Mouse (Mus musculus) adrenal gland, postnatal 14 days (tissue): Measurements from ENCODE around the gene Gm20388. TPM values are rescaled to one million over a fixed set of nuclear protein-coding genes. Genes with fewer than 3 reads are reported as not detected.

Source experiments
- DNase-seq: peaks from one replicate; pipeline ENCODE4 v3.0.0; 2021; ENCODE audit warnings: mixed read lengths
- total RNA-seq: library from RNA; stranded (reverse); gene quantifications from 2 replicates; pipeline ENCODE4 v1.2.3, GENCODE M21; 2021

Gene Gm20388
- total RNA-seq, 1 experiment from 2014 or later: 17.6 TPM

DNA sequence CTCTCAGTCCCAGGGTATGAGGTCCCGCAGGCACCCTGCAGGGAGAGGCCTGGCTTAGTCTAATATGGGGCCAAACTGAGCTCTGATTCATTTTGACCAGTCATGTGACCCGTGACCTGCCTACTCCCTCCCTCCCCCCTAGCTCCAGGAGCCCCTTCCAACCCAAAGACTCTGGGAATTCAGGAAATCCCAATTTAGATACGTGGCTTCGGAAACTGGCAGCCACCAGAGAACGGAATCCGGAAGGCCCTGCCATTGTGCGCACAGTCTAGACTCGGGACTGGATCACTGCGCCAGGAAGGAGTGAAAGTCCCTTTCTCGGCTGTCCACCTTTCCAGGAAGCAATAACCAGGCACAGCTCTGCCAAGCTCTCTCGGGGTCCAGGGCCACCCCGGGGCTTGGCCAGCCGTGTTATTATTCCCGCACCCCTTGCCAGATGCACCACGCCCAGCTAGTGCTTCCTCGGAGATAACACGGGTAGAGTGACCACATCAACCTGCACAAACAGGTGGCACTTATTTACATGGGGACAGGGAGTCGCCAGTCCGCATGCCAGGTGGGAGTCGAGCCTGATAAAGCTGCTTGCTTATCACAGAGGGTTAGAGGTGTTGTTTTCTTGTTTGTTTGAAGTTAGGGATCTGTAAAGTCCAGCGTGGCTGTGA lies 1352.2 kb downstream of the Gm20388 start:
- peak; percentile 62 for DNase-seq

DNA sequence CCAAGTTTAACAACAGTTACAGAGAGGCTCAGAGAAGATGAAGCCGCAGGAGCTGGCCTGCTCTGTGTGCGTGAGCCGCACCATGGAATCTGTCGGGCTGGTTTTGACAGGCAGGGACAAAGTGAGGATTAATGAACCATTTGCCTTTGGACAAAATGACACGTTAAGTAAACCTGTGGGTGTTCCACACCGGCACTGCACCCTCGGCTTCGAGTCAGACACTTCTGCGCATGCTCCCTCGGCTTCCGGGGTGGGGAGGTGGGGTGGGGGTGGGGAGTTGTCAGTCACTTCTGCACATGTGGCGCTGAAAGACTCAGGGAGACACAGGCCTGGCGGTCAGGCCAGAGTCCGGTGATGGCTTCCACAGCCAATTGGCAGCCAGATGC lies 1352.7 kb downstream of the Gm20388 start:
- DNase-seq: no peak

GRCm38 (mm10) chr8:121264260-121264659 lies 1353.6 kb downstream of the Gm20388 start:
- no peak for DNase-seq

DNA sequence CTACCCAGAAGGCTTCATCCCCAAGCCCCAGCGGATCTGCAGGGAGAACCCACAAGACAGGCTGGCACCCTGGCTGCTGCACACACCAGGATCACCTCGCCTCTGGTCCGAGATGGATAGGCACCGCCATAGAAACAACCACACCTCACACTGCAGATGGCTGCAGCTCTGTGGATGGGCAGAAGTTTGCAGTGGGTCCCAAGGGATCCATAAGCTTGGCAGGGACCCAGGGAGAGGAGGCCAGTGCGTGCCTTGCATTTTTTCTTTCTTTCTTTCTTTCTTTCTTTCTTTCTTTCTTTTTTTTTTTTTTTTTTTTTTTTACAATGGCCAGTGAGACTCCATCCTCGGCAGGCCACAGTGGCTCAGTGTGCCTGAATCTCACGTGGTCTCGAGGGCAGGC lies 1360.9 kb downstream of the Gm20388 start:
- DNase-seq: peak; percentile 37

GRCm38 (mm10) chr8:121273195-121273594 lies 1362.6 kb downstream of the Gm20388 start:
- DNase-seq: peak; percentile 39

DNA sequence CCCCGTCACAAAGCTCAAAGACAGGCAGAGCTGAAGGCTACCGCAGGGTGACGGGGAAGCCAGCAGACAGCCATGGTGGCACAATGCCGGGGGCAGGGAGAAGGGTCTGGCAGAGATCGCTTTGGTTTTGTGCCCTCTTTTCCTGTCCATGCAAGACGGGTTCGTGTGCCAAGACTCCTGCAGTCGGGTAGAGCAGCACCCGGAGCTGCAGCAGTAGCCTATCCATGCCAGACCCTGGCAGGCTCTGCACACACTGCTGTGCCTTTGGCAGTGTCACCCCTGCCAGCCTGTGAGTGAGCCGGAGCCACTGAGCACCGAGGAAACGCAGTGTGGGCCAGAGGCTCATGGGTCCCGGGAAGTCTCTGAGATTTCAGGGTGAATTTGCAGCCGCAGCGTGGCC lies 1363.0 kb downstream of the Gm20388 start:
- no peak for DNase-seq

DNA sequence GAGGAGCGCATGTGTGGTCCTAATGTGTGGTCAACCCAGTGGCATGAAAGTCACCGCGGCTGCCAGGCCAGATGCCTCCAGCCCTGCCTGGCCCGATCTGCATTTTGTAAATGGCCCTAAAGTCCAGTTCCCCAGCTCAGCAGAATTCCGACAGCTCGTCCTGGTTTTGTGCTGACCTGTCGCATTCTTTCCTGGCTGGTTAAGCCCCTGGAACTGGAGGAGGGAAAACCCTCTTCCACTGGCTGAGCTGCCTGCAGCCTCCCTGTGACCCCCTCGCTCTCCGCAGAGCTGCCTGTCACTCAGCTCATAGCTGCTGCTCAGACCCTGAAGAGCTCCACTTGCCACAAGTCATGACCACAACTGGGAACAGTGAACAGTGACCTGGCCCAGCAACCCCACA lies 1369.8 kb downstream of the Gm20388 start:
- DNase-seq: no peak

- no peak for DNase-seq
Observed at GRCm38 (mm10) chr8:121289346-121289745, 1378.7 kb downstream of the Gm20388 start.

DNA sequence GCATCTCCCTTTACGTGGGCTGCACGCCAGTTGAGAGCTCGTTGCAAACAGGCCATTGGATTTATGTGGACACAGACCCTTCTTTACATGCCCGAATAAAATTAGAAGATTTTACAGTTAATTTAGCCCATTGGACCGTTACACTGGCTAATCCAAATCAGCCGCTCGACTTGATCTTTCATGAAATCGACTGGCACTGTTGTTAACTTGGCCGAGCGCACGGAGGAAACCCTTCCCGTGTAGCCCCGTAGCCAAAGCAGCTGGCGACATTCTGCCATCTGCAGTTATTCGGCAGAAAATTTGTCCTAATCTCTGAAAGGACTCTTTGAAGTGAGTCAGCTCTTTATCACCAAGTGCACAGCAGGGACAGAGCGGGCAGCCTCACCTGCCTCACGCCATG lies 1379.9 kb downstream of the Gm20388 start:
- DNase-seq: no peak

DNA sequence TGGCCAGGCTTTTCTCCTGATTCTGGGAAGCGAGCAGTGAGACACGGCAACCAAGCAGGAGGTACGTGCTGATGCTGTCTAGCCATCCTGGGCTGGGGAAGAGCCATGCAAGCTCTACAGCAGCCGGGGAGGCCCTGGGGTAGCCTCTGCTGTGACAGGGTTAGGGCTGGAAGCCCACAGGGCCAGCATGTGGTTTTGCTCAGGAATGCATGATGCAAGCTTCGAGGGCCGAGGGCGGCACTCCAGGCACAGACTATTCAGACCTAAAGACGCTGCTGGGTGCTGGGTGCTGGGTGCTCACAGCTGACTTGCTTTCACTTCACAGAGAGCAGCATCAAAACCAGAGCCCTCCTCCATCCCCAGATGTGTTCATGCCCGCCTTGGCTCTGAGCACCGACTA lies 1382.8 kb downstream of the Gm20388 start:
- DNase-seq: no peak

GRCm38 (mm10) chr8:121294234-121295108 lies 1383.8 kb downstream of the Gm20388 start:
- peak; percentile 24 for DNase-seq

DNA sequence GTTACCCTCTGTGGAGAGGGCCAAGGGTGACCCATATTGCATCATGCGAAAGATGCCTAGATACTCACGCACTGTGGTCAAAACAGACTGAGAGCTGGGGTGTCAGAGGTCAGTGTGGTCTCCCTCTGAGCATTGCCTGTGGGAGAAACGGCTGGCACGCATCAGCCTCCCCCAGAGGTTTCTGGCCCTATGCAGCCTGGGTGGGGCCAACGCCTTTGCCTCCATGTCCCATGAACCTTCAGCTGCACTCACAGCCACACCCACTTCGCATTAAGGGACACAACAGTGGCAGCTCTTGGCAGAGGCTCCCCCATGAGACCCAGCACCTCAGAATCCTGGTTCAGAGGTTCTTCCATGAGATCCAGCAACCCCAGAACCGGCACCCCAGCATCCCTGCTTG lies 1385.4 kb downstream of the Gm20388 start:
- DNase-seq: no peak

- no peak for DNase-seq
Observed at GRCm38 (mm10) chr8:121296597-121296996, 1386.0 kb downstream of the Gm20388 start.

- no peak for DNase-seq
Observed at GRCm38 (mm10) chr8:121297299-121297698, 1386.7 kb downstream of the Gm20388 start.

GRCm38 (mm10) chr8:121300066-121300465 lies 1389.4 kb downstream of the Gm20388 start:
- no peak for DNase-seq

- peak; percentile 22 for DNase-seq
Observed at GRCm38 (mm10) chr8:121300501-121301411, 1390.1 kb downstream of the Gm20388 start.

DNA sequence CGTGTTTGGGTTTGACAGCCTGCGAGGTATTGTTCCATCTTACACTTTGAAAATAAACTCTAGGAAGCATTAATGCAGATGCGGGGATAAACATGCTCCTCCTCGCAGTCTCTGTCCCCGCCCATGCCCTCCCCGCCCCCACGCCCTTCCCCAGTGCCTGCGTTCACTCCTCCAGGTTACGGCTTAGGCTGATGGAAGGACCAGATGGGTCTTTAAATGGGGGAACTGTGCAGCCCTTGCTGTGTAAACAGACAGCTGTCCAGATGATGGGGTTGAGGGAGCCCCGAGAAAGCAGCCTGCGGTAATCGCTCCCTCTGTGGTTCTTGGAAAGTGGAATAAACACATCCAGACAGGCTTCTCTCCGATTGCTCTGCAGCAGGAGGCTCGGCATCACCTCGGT lies 1390.8 kb downstream of the Gm20388 start:
- peak; percentile 13 for DNase-seq

DNA sequence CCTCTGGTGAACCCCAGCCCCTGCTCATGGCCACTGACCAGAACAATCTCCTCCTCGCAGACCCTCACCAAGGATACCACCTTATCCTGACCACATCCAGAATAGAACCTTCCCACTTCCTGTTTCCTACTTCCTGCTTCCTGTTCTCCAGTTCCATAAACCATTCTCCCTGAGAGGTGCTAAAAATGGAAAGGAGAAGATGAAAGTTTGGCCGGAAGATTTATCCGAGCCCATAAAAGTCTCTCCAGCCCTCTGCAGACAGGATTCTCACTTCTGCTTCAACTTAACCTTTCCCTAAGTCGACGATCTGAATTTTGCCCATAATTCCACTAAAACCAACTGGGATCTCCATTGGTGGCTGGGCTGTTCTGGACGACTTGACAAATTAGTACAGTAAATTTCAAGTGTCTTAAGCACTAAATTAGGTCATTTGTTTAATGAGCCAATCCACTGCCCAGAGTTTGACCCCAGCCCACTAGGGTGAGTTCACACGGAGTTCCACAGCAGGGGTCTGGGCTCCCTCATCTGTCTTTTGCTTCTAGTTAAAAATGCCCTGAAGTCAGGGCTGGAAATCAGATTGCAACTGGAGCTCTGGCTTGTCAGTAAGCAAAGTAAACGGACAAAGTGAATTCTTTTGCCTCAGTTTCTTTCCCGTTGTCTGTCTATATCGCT lies 1391.5 kb downstream of the Gm20388 start:
- no peak for DNase-seq

GRCm38 (mm10) chr8:121307723-121308122 lies 1397.1 kb downstream of the Gm20388 start:
- peak; percentile 73 for DNase-seq

GRCm38 (mm10) chr8:121310976-121311819 lies 1400.6 kb downstream of the Gm20388 start:
- DNase-seq: peak; percentile 71

DNA sequence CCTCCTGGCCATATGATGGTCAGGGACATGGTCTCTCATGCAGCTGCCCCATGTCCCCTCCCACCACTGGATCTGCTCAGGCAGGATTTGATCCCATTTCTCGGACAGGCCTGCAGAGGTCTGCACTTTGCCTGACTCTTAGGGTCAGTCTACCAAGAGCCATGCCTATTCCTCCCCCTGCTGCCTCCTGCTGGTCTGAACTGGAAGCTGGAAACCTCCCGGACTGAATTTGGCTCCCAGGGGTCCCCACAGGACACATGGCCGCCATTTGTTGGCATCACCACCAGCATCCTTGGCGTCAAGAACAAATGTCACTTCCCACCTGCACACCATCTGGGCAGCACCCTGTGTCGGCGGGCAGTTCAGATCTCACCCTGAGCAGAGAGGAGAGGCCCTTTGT lies 1402.8 kb downstream of the Gm20388 start:
- peak; percentile 47 for DNase-seq
